Mouse (Mus musculus) hindbrain, embryonic 11.5 days (tissue): Measurements from ENCODE around the gene Arap1. TPM values are rescaled to one million over a fixed set of nuclear protein-coding genes. Genes with fewer than 3 reads are reported as not detected.
A peak's percentile ranks its signal among the peaks of the same experiment; 100 is the strongest.

Experiments
- ATAC-seq: fragments of 200-750 bp; cut with Nextera tagmentation; 2 replicates; pipeline ENCODE4 v1.8.0; 2017; ENCODE audit warnings: mild to moderate bottlenecking, moderate TSS enrichment, moderate library complexity; ENCODE audit not compliant: low FRiP score
- DNase-seq: peaks from one replicate; pipeline ENCODE4 v3.0.0-alpha.2; 2015; ENCODE audit warnings: low spot score
- H3K27ac ChIP-seq: fragments of 300-500 bp; sonication (generic); 2 replicates; pipeline ENCODE4 v1.5.1; 2014; ENCODE audit warnings: mild to moderate bottlenecking, low read depth, low read length
- H3K27me3 ChIP-seq: fragments of 300-500 bp; sonication (generic); 2 replicates; pipeline ENCODE4 v1.6.1; 2014; ENCODE audit warnings: mild to moderate bottlenecking, low read length, moderate library complexity, mixed read lengths; ENCODE audit not compliant: control insufficient read depth, insufficient read depth
- H3K36me3 ChIP-seq: fragments of 300-500 bp; sonication (generic); 2 replicates; pipeline ENCODE4 v1.6.1; 2014; ENCODE audit warnings: mild to moderate bottlenecking, low read length, moderate library complexity, mixed read lengths; ENCODE audit not compliant: control insufficient read depth, insufficient read depth
- H3K4me1 ChIP-seq: fragments of 300-500 bp; sonication (generic); replicated peaks from 2 replicates; pipeline ENCODE4 v1.6.1; 2014; ENCODE audit warnings: low read length, mixed read lengths; ENCODE audit not compliant: control insufficient read depth, insufficient read depth
- H3K4me2 ChIP-seq: fragments of 300-500 bp; sonication (generic); replicated peaks from 2 replicates; pipeline ENCODE4 v1.6.1; 2014; ENCODE audit warnings: mild to moderate bottlenecking, low read depth, low read length
- H3K4me3 ChIP-seq: fragments of 300-500 bp; sonication (generic); 2 replicates; pipeline ENCODE4 v1.5.1; 2014; ENCODE audit warnings: low read depth, low read length
- H3K9ac ChIP-seq: fragments of 300-500 bp; sonication (generic); 2 replicates; pipeline ENCODE4 v1.6.1; 2014; ENCODE audit warnings: low read depth, low read length
- H3K9me3 ChIP-seq: fragments of 300-500 bp; sonication (generic); 2 replicates; pipeline ENCODE4 v1.6.1; 2016; ENCODE audit warnings: low read length; ENCODE audit not compliant: control insufficient read depth
- WGBS: fragments of 180-500 bp; shearing (Covaris S2); extraction: QIAGEN DNeasy Blood & Tissue Kit; methylation state at CpG from one replicate; pipeline ENCODE4 v1.1.7; 2014; 5-methylcytosine and 5-hydroxymethylcytosine counted together
- polyA plus RNA-seq: library from polyadenylated mRNA; unstranded; fragments of >200 nt; fragmentation: Nextera tagmentation; extraction: Ambion mirVana; gene quantifications from 2 replicates; pipeline ENCODE4 v1.2.1, GENCODE M21; 2014

The Arap1 gene
- polyA plus RNA-seq, 1 experiment from 2014 or later = 13.9 TPM

- no peak for ATAC-seq
- Histone ChIP-seq H3K27me3 (no peaks in the 10 kb centered on the region), H3K4me3 (no peak overlapping the region), H3K4me2 (no peak overlapping the region), H3K36me3 (no peaks in the 10 kb centered on the region), H3K9ac (no peak overlapping the region), H3K4me1 (no peaks in the 10 kb centered on the region), H3K27ac (no peak overlapping the region), H3K9me3 (no peaks in the 10 kb centered on the region)
- 68% methylated on average over 10 of the region's 10 CpGs for WGBS
- DNase-seq = no peak
Measured at GRCm38 (mm10) chr7:101443093-101443492, 95.2 kb downstream of the Arap1 start.

GRCm38 (mm10) chr7:101444211-101444610 is 96.3 kb downstream of the Arap1 start:
- Histone ChIP-seq H3K4me2 (no peak overlapping the region), H3K27ac (no peak overlapping the region), H3K27me3 (no peaks in the 10 kb centered on the region), H3K9ac (no peak overlapping the region), H3K4me1 (no peaks in the 10 kb centered on the region), H3K4me3 (no peak overlapping the region), H3K36me3 (no peaks in the 10 kb centered on the region), H3K9me3 (no peaks in the 10 kb centered on the region)
- ATAC-seq = no peak
- 83% methylated on average over 4 of the region's 4 CpGs for WGBS
- no peak for DNase-seq

- no peak overlapping the region for H3K4me2 ChIP-seq
- WGBS = 69% methylated on average over 3 of the region's 3 CpGs
- no peaks in the 10 kb centered on the region for H3K9me3 ChIP-seq
- no peak overlapping the region for H3K4me3 ChIP-seq
- peaks cover 8% of the 10 kb centered on the region for H3K27me3 ChIP-seq
- no peak overlapping the region for H3K27ac ChIP-seq
- H3K9ac ChIP-seq = no peak overlapping the region
- no peaks in the 10 kb centered on the region for H3K36me3 ChIP-seq
- no peak for ATAC-seq
- no peaks in the 10 kb centered on the region; the same call in 1 of the 2 replicates for H3K4me1 ChIP-seq
- no peak for DNase-seq
Measured at GRCm38 (mm10) chr7:101449855-101450254, 102.0 kb downstream of the Arap1 start.

GRCm38 (mm10) chr7:101450422-101451401 is 102.8 kb downstream of the Arap1 start:
- no peaks in the 10 kb centered on the region for H3K36me3 ChIP-seq
- under 1% methylated on average over 48 of the region's 68 CpGs for WGBS
- H3K9me3 ChIP-seq = no peaks in the 10 kb centered on the region
- DNase-seq = peak; percentile 94
- peak; percentile 84 for ATAC-seq
- peak overlapping the region; percentile 53 for H3K4me3 ChIP-seq
- peak overlapping the region; percentile 58 for H3K9ac ChIP-seq
- H3K27ac ChIP-seq = no peak overlapping the region; the same call in 1 of the 2 replicates
- H3K27me3 ChIP-seq = peaks cover 8% of the 10 kb centered on the region
- no peaks in the 10 kb centered on the region; the same call in 1 of the 2 replicates for H3K4me1 ChIP-seq
- H3K4me2 ChIP-seq = peak overlapping the region; percentile 98

GRCm38 (mm10) chr7:101452669-101453068 is 104.8 kb downstream of the Arap1 start:
- DNase-seq (no peak), ATAC-seq (no peak)
- Histone ChIP-seq H3K36me3 (no peaks in the 10 kb centered on the region), H3K27ac (no peak overlapping the region), H3K4me3 (no peak overlapping the region), H3K27me3 (peaks cover 8% of the 10 kb centered on the region), H3K4me1 (no peaks in the 10 kb centered on the region; the same call in 1 of the 2 replicates), H3K9me3 (no peaks in the 10 kb centered on the region), H3K4me2 (no peak overlapping the region), H3K9ac (no peak overlapping the region)
- WGBS = 83% methylated on average over 3 of the region's 3 CpGs

GRCm38 (mm10) chr7:101453296-101453695 is 105.4 kb downstream of the Arap1 start:
- H3K9me3 ChIP-seq = no peaks in the 10 kb centered on the region
- H3K9ac ChIP-seq = no peak overlapping the region
- H3K4me1 ChIP-seq = no peaks in the 10 kb centered on the region; the same call in 1 of the 2 replicates
- DNase-seq (no peak), ATAC-seq (no peak)
- no peak overlapping the region for H3K4me2 ChIP-seq
- H3K36me3 ChIP-seq = no peaks in the 10 kb centered on the region
- H3K4me3 ChIP-seq = no peak overlapping the region
- 91% methylated on average over 3 of the region's 3 CpGs for WGBS
- H3K27me3 ChIP-seq = peaks cover 8% of the 10 kb centered on the region
- H3K27ac ChIP-seq = no peak overlapping the region

GRCm38 (mm10) chr7:101453725-101454124 is 105.9 kb downstream of the Arap1 start:
- no peak for DNase-seq
- WGBS = 11% methylated on average over 8 of the region's 8 CpGs
- Histone ChIP-seq H3K27me3 (peaks cover 8% of the 10 kb centered on the region), H3K36me3 (no peaks in the 10 kb centered on the region), H3K27ac (no peak overlapping the region), H3K9ac (no peak overlapping the region), H3K4me2 (no peak overlapping the region), H3K4me3 (no peak overlapping the region), H3K9me3 (no peaks in the 10 kb centered on the region), H3K4me1 (no peaks in the 10 kb centered on the region; the same call in 1 of the 2 replicates)
- ATAC-seq = no peak

GRCm38 (mm10) chr7:101454479-101454878 is 106.6 kb downstream of the Arap1 start:
- H3K27me3 ChIP-seq = peaks cover 8% of the 10 kb centered on the region
- no peak overlapping the region for H3K4me2 ChIP-seq
- ATAC-seq (no peak), DNase-seq (no peak)
- no peaks in the 10 kb centered on the region; the same call in 1 of the 2 replicates for H3K4me1 ChIP-seq
- H3K9ac ChIP-seq = no peak overlapping the region
- WGBS = 88% methylated on average over 9 of the region's 9 CpGs
- no peaks in the 10 kb centered on the region for H3K36me3 ChIP-seq
- no peak overlapping the region for H3K4me3 ChIP-seq
- H3K27ac ChIP-seq = no peak overlapping the region
- no peaks in the 10 kb centered on the region for H3K9me3 ChIP-seq

- ATAC-seq = no peak
- Histone ChIP-seq H3K4me2 (no peak overlapping the region), H3K9me3 (no peaks in the 10 kb centered on the region), H3K4me3 (no peak overlapping the region), H3K27ac (no peak overlapping the region), H3K9ac (no peak overlapping the region), H3K36me3 (no peaks in the 10 kb centered on the region), H3K27me3 (peaks cover 8% of the 10 kb centered on the region), H3K4me1 (no peaks in the 10 kb centered on the region; the same call in 1 of the 2 replicates)
- WGBS = 86% methylated on average over 6 of the region's 6 CpGs
- no peak for DNase-seq
Measured at GRCm38 (mm10) chr7:101455141-101455540, 107.3 kb downstream of the Arap1 start.
